Mouse (Mus musculus): ENCODE measurements at regions not wholly inside any gene's neighbourhood (a gene's known extent, or its start where the extent isn't known, plus 50 kb on each side); places are given as distances from the start of the nearest gene placed in this dataset.

DNA sequence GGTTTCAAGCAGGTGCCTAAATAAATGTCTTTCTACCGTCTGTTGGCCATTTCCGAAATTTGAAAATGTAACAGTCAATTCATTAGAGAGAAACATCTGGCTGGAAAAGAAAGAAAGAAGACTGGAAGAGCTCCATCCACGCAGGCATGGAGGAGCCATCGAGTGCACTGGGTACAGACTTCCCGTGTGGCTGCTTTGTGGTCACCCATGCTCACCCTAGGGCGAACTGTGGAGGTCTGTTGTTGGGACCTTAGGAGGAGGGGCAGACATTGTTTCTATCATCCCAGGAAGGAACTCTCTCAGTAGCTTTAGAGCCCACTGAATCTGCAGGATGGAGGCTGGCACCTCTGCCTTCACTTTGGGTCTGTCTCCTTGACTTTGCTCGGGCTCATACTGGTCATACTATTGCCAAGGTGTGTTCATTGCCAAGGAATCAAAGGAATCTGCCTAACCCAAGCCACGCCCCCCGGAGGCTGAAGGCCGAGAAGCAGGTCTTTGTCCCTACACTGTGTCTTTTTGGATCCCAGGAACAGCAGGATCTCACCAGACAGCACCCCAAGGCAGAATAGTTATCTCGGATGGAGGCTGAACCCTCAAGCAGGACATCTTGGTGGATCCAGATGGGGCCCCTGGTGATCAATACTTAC lies 54.3 kb upstream of the Kcng1 start:
- intact Hi-C loops (cut with DNase I): no loop called here
- H3K27ac ChIP-seq: no peak overlapping the region
- H3K4me1 ChIP-seq (ENCODE audit: control insufficient read depth, insufficient read depth, low read length): no peaks in the 10 kb centered on the region
- no peaks in the 10 kb centered on the region for H3K79me2 ChIP-seq (replicated peaks; ENCODE audit: control insufficient read depth, insufficient read depth, low read length)
- 85% methylated on average over 11 of the region's 11 CpGs for WGBS
- no peaks in the 10 kb centered on the region for H3K36me3 ChIP-seq (ENCODE audit: control insufficient read depth, insufficient read depth, low read length)
- no peak overlapping the region for H3K9ac ChIP-seq (ENCODE audit: low read depth, low read length)
- TF ChIP-seq POLR2A (IDR thresholded peaks at IDR 0.05; ENCODE audit: insufficient read depth, low read depth, low read length): no peak
- TF ChIP-seq EP300 (IDR thresholded peaks at IDR 0.05; ENCODE audit: insufficient read depth, low read depth, low read length): no peak
- no peak for TF ChIP-seq CTCF (IDR thresholded peaks at IDR 0.05)
- no peak overlapping the region for H3K4me3 ChIP-seq
- no peak for DNase-seq
- H3K27me3 ChIP-seq (ENCODE audit: control insufficient read depth, insufficient read depth, low read length): no peaks in the 10 kb centered on the region

DNA sequence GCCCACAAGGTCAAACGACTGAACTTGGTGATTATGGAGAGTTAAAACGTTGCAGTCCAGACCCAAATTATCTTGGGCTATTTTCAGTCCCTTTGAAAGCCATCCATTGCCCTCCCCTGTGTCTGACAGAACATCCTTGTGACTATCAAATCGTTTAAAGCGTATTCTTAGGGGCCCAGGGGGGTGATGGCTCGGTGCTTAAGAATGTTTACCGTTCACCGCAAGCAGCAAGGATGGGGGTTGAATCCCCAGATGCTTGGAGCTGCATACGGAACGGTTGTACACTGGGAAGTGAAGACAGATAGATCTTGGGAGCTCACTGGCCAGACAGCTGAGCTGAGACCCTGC lies 52.7 kb upstream of the Kcng1 start:
- no peak for DNase-seq
- no peaks in the 10 kb centered on the region for H3K36me3 ChIP-seq (ENCODE audit: control insufficient read depth, insufficient read depth, low read length)
- intact Hi-C loops (cut with DNase I): no loop called here
- H3K4me1 ChIP-seq (ENCODE audit: control insufficient read depth, insufficient read depth, low read length): no peaks in the 10 kb centered on the region
- H3K27ac ChIP-seq: no peak overlapping the region
- no peaks in the 10 kb centered on the region for H3K79me2 ChIP-seq (replicated peaks; ENCODE audit: control insufficient read depth, insufficient read depth, low read length)
- H3K9ac ChIP-seq (ENCODE audit: low read depth, low read length): no peak overlapping the region
- no peaks in the 10 kb centered on the region for H3K27me3 ChIP-seq (ENCODE audit: control insufficient read depth, insufficient read depth, low read length)
- 35% methylated on average over 9 of the region's 9 CpGs for WGBS
- no peak overlapping the region for H3K4me3 ChIP-seq
- no peak for TF ChIP-seq CTCF (IDR thresholded peaks at IDR 0.05)
- TF ChIP-seq POLR2A (IDR thresholded peaks at IDR 0.05; ENCODE audit: insufficient read depth, low read depth, low read length): no peak

GRCm38 (mm10) chr2:168333552-168334240 lies 52.2 kb upstream of the Kcng1 start:
- H3K27me3 ChIP-seq (ENCODE audit: control insufficient read depth, insufficient read depth, low read length): no peaks in the 10 kb centered on the region
- TF ChIP-seq EP300 (IDR thresholded peaks at IDR 0.05; ENCODE audit: insufficient read depth, low read depth, low read length): no peak
- intact Hi-C loops (cut with DNase I): no loop called here
- WGBS: 57% methylated on average over 20 of the region's 20 CpGs
- no peak overlapping the region for H3K27ac ChIP-seq
- no peak overlapping the region for H3K4me3 ChIP-seq
- no peaks in the 10 kb centered on the region for H3K36me3 ChIP-seq (ENCODE audit: control insufficient read depth, insufficient read depth, low read length)
- H3K79me2 ChIP-seq (replicated peaks; ENCODE audit: control insufficient read depth, insufficient read depth, low read length): no peaks in the 10 kb centered on the region
- H3K4me1 ChIP-seq (ENCODE audit: control insufficient read depth, insufficient read depth, low read length): no peaks in the 10 kb centered on the region
- DNase-seq: peak in 1 of 2 experiments; percentile 10
- no peak overlapping the region for H3K9ac ChIP-seq (ENCODE audit: low read depth, low read length)

GRCm38 (mm10) chr2:168332972-168333371 lies 51.4 kb upstream of the Kcng1 start:
- intact Hi-C loops (cut with DNase I): no loop called here
- H3K27ac ChIP-seq: no peak overlapping the region
- WGBS: 41% methylated on average over 6 of the region's 6 CpGs
- TF ChIP-seq CTCF (IDR thresholded peaks at IDR 0.05) (no peak), POLR2A (IDR thresholded peaks at IDR 0.05; ENCODE audit: insufficient read depth, low read depth, low read length) (no peak), EP300 (IDR thresholded peaks at IDR 0.05; ENCODE audit: insufficient read depth, low read depth, low read length) (no peak)
- no peaks in the 10 kb centered on the region for H3K4me1 ChIP-seq (ENCODE audit: control insufficient read depth, insufficient read depth, low read length)
- no peak overlapping the region for H3K4me3 ChIP-seq
- H3K36me3 ChIP-seq (ENCODE audit: control insufficient read depth, insufficient read depth, low read length): no peaks in the 10 kb centered on the region
- DNase-seq: peak in 1 of 2 experiments; percentile 10
- H3K27me3 ChIP-seq (ENCODE audit: control insufficient read depth, insufficient read depth, low read length): no peaks in the 10 kb centered on the region
- H3K9ac ChIP-seq (ENCODE audit: low read depth, low read length): no peak overlapping the region
- no peaks in the 10 kb centered on the region for H3K79me2 ChIP-seq (replicated peaks; ENCODE audit: control insufficient read depth, insufficient read depth, low read length)
